Mouse (Mus musculus) MEL (cell line): ENCODE measurements around the gene Rpl36a. TPM values are rescaled to one million over a fixed set of nuclear protein-coding genes. Genes with fewer than 3 reads are reported as not detected.

Experiments
- DNase-seq: peaks from one replicate; pipeline ENCODE4 v3.0.0; 2011; ENCODE audit warnings: low read depth, low spot score
- H3K27ac ChIP-seq: 2 replicates; pipeline ENCODE4 v1.5.1; 2012; ENCODE audit warnings: low read depth, mild to moderate bottlenecking, control low read depth, low read length, moderate library complexity; ENCODE audit not compliant: control insufficient read depth
- H3K27me3 ChIP-seq, 2 experiments: fragments of 150-350 bp in 1 of 2; sonication (generic) in 1 of 2; 2 replicates each; pipeline ENCODE4 v1.6.1; 2012; ENCODE audit warnings: low read length in 2 of 2, mild to moderate bottlenecking in 2 of 2, improper control_type of control experiment in 1 of 2, moderate library complexity in 1 of 2; ENCODE audit not compliant: insufficient read depth in 2 of 2, control insufficient read depth in 1 of 2
- H3K36me3 ChIP-seq, 2 experiments: 2 replicates each; pipeline ENCODE4 v1.6.1; 2012 to 2014; ENCODE audit warnings: low read length in 2 of 2, improper control_type of control experiment in 1 of 2, inconsistent platforms in 1 of 2, mild to moderate bottlenecking in 1 of 2; ENCODE audit not compliant: insufficient read depth in 2 of 2, control insufficient read depth in 1 of 2
- H3K4me1 ChIP-seq, 2 experiments: fragments of 150-350 bp in 1 of 2; sonication (generic) in 1 of 2; 2 replicates each; pipeline ENCODE4 v1.6.1; 2012; ENCODE audit warnings: low read length in 2 of 2, improper control_type of control experiment in 1 of 2, mild to moderate bottlenecking in 1 of 2; ENCODE audit not compliant: insufficient read depth in 2 of 2, control insufficient read depth in 1 of 2
- H3K4me3 ChIP-seq, 2 experiments: fragments of 150-350 bp in 1 of 2; sonication (generic) in 1 of 2; 2 replicates each; pipeline ENCODE4 v1.5.1; 2012; ENCODE audit warnings: low read depth in 2 of 2, low read length in 2 of 2, mild to moderate bottlenecking in 2 of 2, moderate library complexity in 2 of 2, control low read depth in 1 of 2, improper control_type of control experiment in 1 of 2; ENCODE audit not compliant: control insufficient read depth in 1 of 2, insufficient read depth in 1 of 2
- H3K79me2 ChIP-seq: 2 replicates; pipeline ENCODE4 v1.6.1; 2012; ENCODE audit warnings: mild to moderate bottlenecking, low read length, moderate library complexity; ENCODE audit not compliant: control insufficient read depth, poor library complexity, insufficient read depth
- H3K9ac ChIP-seq: 2 replicates; pipeline ENCODE4 v1.6.1; 2012; ENCODE audit warnings: low read depth, mild to moderate bottlenecking, control low read depth, low read length, moderate library complexity; ENCODE audit not compliant: control insufficient read depth, poor library complexity, severe bottlenecking
- H3K9me3 ChIP-seq: fragments of 150-350 bp; sonication (generic); replicated peaks from 2 replicates; pipeline ENCODE4 v1.6.1; 2012; ENCODE audit warnings: mild to moderate bottlenecking, low read length, improper control_type of control experiment, moderate library complexity; ENCODE audit not compliant: insufficient read depth
- CTCF ChIP-seq, 3 experiments: IDR thresholded peaks in 2 of 3; conservative IDR thresholded peaks in 1 of 3; 2 replicates each; pipeline ENCODE4 v1.5.1; 2011 to 2012; ENCODE audit warnings: low read length in 3 of 3, low read depth in 2 of 3, mild to moderate bottlenecking in 2 of 3, improper control_type of control experiment in 1 of 3, inconsistent platforms in 1 of 3, mixed read lengths in 1 of 3, moderate library complexity in 1 of 3; ENCODE audit not compliant: control insufficient read depth in 1 of 3, insufficient read depth in 1 of 3, poor library complexity in 1 of 3, severe bottlenecking in 1 of 3
- ELF1 ChIP-seq: IDR thresholded peaks from 2 replicates; pipeline ENCODE4 v1.6.1; 2014; ENCODE audit warnings: low read depth, mild to moderate bottlenecking, inconsistent platforms, low read length, improper control_type of control experiment, moderate library complexity
- EP300 ChIP-seq, 2 experiments: IDR thresholded peaks; 2 replicates each; pipeline ENCODE4 v1.6.1; 2011; ENCODE audit warnings: improper control_type of control experiment in 2 of 2, low read length in 2 of 2, low read depth in 1 of 2, mild to moderate bottlenecking in 1 of 2
- ETS1 ChIP-seq: IDR thresholded peaks from 2 replicates; pipeline ENCODE4 v1.6.1; 2012; ENCODE audit warnings: low read depth, mild to moderate bottlenecking, inconsistent platforms, low read length, improper control_type of control experiment, moderate library complexity
- GABPA ChIP-seq: IDR thresholded peaks from 2 replicates; pipeline ENCODE4 v1.6.1; 2012; ENCODE audit warnings: low read depth, mild to moderate bottlenecking, inconsistent platforms, low read length, improper control_type of control experiment, moderate library complexity
- HCFC1 ChIP-seq: IDR thresholded peaks from 2 replicates; pipeline ENCODE4 v1.6.1; 2012; ENCODE audit warnings: low read depth, mild to moderate bottlenecking, inconsistent platforms, low read length, improper control_type of control experiment, moderate library complexity
- JUND ChIP-seq: IDR thresholded peaks from 2 replicates; pipeline ENCODE4 v1.6.1; 2011; ENCODE audit warnings: low read depth, mild to moderate bottlenecking, improper control_type of control experiment, low read length
- KAT2A ChIP-seq: conservative IDR thresholded peaks from 2 replicates; pipeline ENCODE4 v1.6.1; 2012; ENCODE audit warnings: low read depth, low read length, improper control_type of control experiment, inconsistent platforms
- MYC ChIP-seq: IDR thresholded peaks from 2 replicates; pipeline ENCODE4 v1.6.1; 2011; ENCODE audit warnings: low read depth, mild to moderate bottlenecking, low read length, improper control_type of control experiment, moderate library complexity
- NRF1 ChIP-seq: IDR thresholded peaks from 2 replicates; pipeline ENCODE4 v1.6.1; 2014; ENCODE audit warnings: low read depth, mild to moderate bottlenecking, inconsistent platforms, low read length, improper control_type of control experiment, moderate library complexity; ENCODE audit not compliant: poor library complexity, insufficient read depth, severe bottlenecking
- POLR2A ChIP-seq, 2 experiments: IDR thresholded peaks; 2 replicates each; pipeline ENCODE4 v1.6.1; 2011 to 2012; ENCODE audit warnings: low read length in 2 of 2, mild to moderate bottlenecking in 2 of 2, control low read depth in 1 of 2, improper control_type of control experiment in 1 of 2, low read depth in 1 of 2, moderate library complexity in 1 of 2; ENCODE audit not compliant: control insufficient read depth in 1 of 2, insufficient read depth in 1 of 2, poor library complexity in 1 of 2
- POLR2AphosphoS2 ChIP-seq: IDR thresholded peaks from 2 replicates; pipeline ENCODE4 v1.6.1; 2011; ENCODE audit warnings: low read length, improper control_type of control experiment
- POLR2AphosphoS5 ChIP-seq: IDR thresholded peaks from 2 replicates; pipeline ENCODE4 v1.6.1; 2012; ENCODE audit warnings: low read depth, borderline replicate concordance, mild to moderate bottlenecking, inconsistent platforms, low read length, moderate library complexity, mixed read lengths
- SMC3 ChIP-seq: IDR thresholded peaks from 2 replicates; pipeline ENCODE4 v1.6.1; 2011; ENCODE audit warnings: low read depth, low read length, improper control_type of control experiment
- TCF12 ChIP-seq: IDR thresholded peaks from 2 replicates; pipeline ENCODE4 v1.6.1; 2014; ENCODE audit warnings: low read depth, mild to moderate bottlenecking, inconsistent platforms, low read length, improper control_type of control experiment, moderate library complexity
- USF1 ChIP-seq: IDR thresholded peaks from 2 replicates; pipeline ENCODE4 v1.6.1; 2014; ENCODE audit warnings: low read depth, mild to moderate bottlenecking, inconsistent platforms, low read length, improper control_type of control experiment, moderate library complexity
- USF2 ChIP-seq, 2 experiments: IDR thresholded peaks; 2 replicates each; pipeline ENCODE4 v1.6.1; 2011 to 2012; ENCODE audit warnings: improper control_type of control experiment in 2 of 2, low read length in 2 of 2, borderline replicate concordance in 1 of 2, inconsistent platforms in 1 of 2, low read depth in 1 of 2, mild to moderate bottlenecking in 1 of 2; ENCODE audit not compliant: insufficient read depth in 1 of 2
- ZC3H11A ChIP-seq: IDR thresholded peaks from 2 replicates; pipeline ENCODE4 v1.6.1; 2012; ENCODE audit warnings: low read depth, mild to moderate bottlenecking, inconsistent platforms, low read length, improper control_type of control experiment
- ZMIZ1 ChIP-seq: IDR thresholded peaks from 2 replicates; pipeline ENCODE4 v1.6.1; 2012; ENCODE audit warnings: low read depth, mild to moderate bottlenecking, inconsistent platforms, low read length, improper control_type of control experiment, moderate library complexity
- ZNF384 ChIP-seq: IDR thresholded peaks from 2 replicates; pipeline ENCODE4 v1.6.1; 2012; ENCODE audit warnings: low read depth, mild to moderate bottlenecking, inconsistent platforms, low read length, improper control_type of control experiment
- polyA plus RNA-seq, 2 experiments: library from polyadenylated mRNA; stranded (reverse) in 1 of 2; unstranded in 1 of 2; fragments of >175 nt in 1 of 2; fragments of >200 nt in 1 of 2; gene quantifications; 2 replicates each; pipeline versions ENCODE4 v1.2.1 to v1.2.4; 2012; ENCODE audit warnings: low replicate concordance in 2 of 2, low read depth in 1 of 2; ENCODE audit not compliant: insufficient read length in 2 of 2, insufficient read depth in 1 of 2, missing spikeins in 1 of 2
- total RNA-seq: library from RNA; depleted of rRNA; stranded (reverse); fragments of 300-350 nt; gene quantifications from 2 replicates; pipeline ENCODE4 v1.2.3, GENCODE M21; 2012

Gene Rpl36a
- total and polyA plus RNA-seq, 3 experiments = 1,673 to 6,935 TPM; not detected in 1

DNA sequence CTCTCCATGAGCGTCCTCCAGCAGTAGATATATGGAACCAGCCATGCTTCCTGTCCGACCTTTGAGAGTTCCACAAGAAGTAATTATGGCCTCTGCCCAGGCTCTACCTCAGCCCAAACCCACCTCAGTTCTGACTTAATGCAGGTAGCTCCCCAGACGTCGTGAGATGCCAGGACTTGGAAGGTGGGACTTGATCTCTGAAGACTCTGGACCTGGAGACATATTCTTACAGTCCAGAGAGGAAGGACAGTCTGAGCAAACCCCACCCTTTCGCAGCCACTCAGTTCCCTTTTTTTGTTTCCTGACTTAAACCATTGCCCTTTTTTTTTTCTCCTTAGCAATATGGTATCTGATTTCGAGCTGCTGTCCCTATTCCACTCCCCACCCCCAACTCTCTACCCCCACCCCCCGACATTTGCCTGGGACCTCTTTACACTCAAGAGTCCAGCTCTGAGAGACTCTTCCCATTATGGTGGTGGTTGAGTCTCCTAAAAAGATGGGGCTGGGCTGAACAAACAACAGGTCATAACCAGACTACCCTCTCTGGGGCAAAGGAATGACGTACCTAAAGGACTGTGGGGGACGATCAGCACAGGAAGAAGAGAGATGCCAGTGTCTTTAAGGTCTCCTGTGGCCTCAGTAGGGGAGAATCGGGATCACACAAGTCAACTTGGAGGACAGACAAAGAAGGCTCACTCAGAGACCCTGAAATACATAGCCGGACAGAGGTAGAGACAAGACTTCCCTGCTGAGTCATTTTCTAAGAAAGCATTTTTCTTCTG is 2.4 kb upstream of the Rpl36a start, which contains the start of gene Btk:
Gene Btk (minus strand): TSS at position 683 of the 782 bp plus-strand sequence.
- peak; percentile 94 for DNase-seq
- TF ChIP-seq POLR2AphosphoS2 (no peak), TCF12 (no peak), EP300 (IDR thresholded peaks at IDR 0.05; ENCODE audit: low read depth in 1 of 2, low read length in 2 of 2) (no peak), POLR2AphosphoS5 (peak; percentile 13; the same call in 1 of the 2 replicates), USF1 (no peak), CTCF (IDR thresholded peaks at IDR 0.05 in 2 of 3, conservative IDR thresholded peaks at IDR 0.05 in 1 of 3; ENCODE audit: control insufficient read depth in 1 of 3, insufficient read depth in 1 of 3, low read depth in 2 of 3, low read length in 3 of 3, poor library complexity in 1 of 3, severe bottlenecking in 1 of 3) (no peak), ZMIZ1 (no peak), ETS1 (no peak)
- Histone ChIP-seq H3K9me3 (no peaks in the 10 kb centered on the region), H3K79me2 (peaks cover 85% of the 10 kb centered on the region), H3K4me1 (peaks cover 19 to 29% of the 10 kb centered on the region in 2 experiments), H3K27me3 (no peaks in the 10 kb centered on the region), H3K36me3 (peaks cover 17 to 50% of the 10 kb centered on the region in 2 experiments), H3K4me3 (peak within 1 kb of the TSS; percentile 75 to 85), H3K9ac (peak within 1 kb of the TSS; percentile 90), H3K27ac (peak within 1 kb of the TSS; percentile 99)

DNA sequence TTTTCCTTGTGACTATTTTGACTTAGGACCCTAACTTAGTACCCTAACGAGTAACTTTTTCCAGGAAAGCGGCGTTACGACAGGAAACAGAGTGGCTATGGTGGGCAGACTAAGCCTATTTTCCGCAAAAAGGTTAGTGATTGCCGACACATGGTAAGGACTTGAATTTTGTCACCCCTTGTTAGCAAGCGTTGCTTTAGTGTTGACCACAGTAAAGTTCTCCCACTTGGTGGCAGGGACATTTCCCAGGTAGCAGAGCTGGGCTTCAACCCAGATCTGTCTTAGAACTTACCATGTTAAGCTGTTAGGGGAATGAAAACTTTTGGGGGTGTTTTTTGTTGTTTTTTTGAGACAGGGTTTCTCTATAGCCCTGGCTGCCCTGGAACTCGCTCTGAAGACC is 993 bp downstream of the Rpl36a start:
- no peaks in the 10 kb centered on the region for H3K9me3 ChIP-seq
- peak; percentile 52 for DNase-seq
- H3K36me3 ChIP-seq = peaks cover 18 to 35% of the 10 kb centered on the region in 2 experiments
- peak overlapping the region; percentile 84 for H3K27ac ChIP-seq
- peak overlapping the region; percentile 69 for H3K9ac ChIP-seq
- H3K79me2 ChIP-seq = peaks cover 59% of the 10 kb centered on the region
- peak overlapping the region; percentile 59 to 70 for H3K4me3 ChIP-seq
- TF ChIP-seq GABPA = no peak
- TF ChIP-seq ZNF384 = no peak
- no peak for TF ChIP-seq HCFC1
- no peak for TF ChIP-seq KAT2A
- TF ChIP-seq USF2 (IDR thresholded peaks at IDR 0.05; ENCODE audit: borderline replicate concordance in 1 of 2, insufficient read depth in 1 of 2, low read depth in 1 of 2, low read length in 2 of 2) = no peak
- TF ChIP-seq JUND = no peak
- no peak for TF ChIP-seq SMC3
- no peak for TF ChIP-seq ETS1
- no peak for TF ChIP-seq MYC
- no peak for TF ChIP-seq ELF1
- no peak for TF ChIP-seq NRF1
- TF ChIP-seq EP300 (IDR thresholded peaks at IDR 0.05; ENCODE audit: low read depth in 1 of 2, low read length in 2 of 2) = no peak
- TF ChIP-seq POLR2A (IDR thresholded peaks at IDR 0.05; ENCODE audit: control insufficient read depth in 1 of 2, insufficient read depth in 1 of 2, low read depth in 1 of 2, low read length in 2 of 2, poor library complexity in 1 of 2) = no peak
- no peak for TF ChIP-seq ZC3H11A
- no peaks in the 10 kb centered on the region for H3K27me3 ChIP-seq
- H3K4me1 ChIP-seq = peaks cover 7 to 12% of the 10 kb centered on the region in 2 experiments; a peak in 3 of 4 replicates
